Mouse (Mus musculus) adrenal gland, adult 2 months (tissue): Measurements from ENCODE around the gene Cdkn1c. TPM values are rescaled to one million over a fixed set of nuclear protein-coding genes. Genes with fewer than 3 reads are reported as not detected.

Source experiments
- DNase-seq: peaks from one replicate; pipeline ENCODE4 v3.0.0; 2021
- polyA plus RNA-seq: library from polyadenylated mRNA; depleted of rRNA; stranded (reverse); fragments of >200 nt; gene quantifications from 2 replicates; pipeline ENCODE4 v1.2.3, GENCODE M21; 2012
- total RNA-seq, 2 experiments: library from RNA; stranded (reverse); gene quantifications; 2 replicates each; pipeline ENCODE4 v1.2.3; 2021

Gene Cdkn1c
- total and polyA plus RNA-seq, 3 experiments, result 239 to 672 (median 597) TPM

GRCm38 (mm10) chr7:143473347-143474101, 12.7 kb upstream of the Cdkn1c start, which contains the start of gene Slc22a18:
Gene Slc22a18, plus strand, starts transcription at chr7:143473736.
- peak; percentile 31 for DNase-seq

DNA sequence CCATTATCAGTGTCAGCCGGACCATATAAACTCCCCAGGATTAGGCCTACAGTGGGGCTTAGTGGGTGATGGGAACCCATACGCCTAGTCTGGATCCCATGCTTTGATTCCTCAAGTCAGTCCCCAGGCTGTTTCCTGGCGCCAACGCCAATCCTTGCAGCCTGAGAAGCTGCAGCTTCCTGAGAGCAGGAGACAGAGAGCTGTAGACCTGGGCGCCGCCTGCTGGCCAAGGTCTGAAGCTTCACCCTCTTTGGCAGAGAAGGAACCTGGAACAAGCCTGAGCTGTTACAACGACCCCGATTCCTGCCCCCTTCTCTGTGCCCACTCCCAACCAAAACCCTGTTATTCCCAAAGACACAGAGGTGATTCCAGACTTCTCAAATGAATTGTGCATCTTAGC, 9.1 kb upstream of the Cdkn1c start:
- peak; percentile 73 for DNase-seq

- DNase-seq, result no peak
Measured at GRCm38 (mm10) chr7:143467714-143468113, 6.9 kb upstream of the Cdkn1c start.

GRCm38 (mm10) chr7:143466099-143466677, 5.3 kb upstream of the Cdkn1c start:
- DNase-seq, result peak; percentile 79

DNA sequence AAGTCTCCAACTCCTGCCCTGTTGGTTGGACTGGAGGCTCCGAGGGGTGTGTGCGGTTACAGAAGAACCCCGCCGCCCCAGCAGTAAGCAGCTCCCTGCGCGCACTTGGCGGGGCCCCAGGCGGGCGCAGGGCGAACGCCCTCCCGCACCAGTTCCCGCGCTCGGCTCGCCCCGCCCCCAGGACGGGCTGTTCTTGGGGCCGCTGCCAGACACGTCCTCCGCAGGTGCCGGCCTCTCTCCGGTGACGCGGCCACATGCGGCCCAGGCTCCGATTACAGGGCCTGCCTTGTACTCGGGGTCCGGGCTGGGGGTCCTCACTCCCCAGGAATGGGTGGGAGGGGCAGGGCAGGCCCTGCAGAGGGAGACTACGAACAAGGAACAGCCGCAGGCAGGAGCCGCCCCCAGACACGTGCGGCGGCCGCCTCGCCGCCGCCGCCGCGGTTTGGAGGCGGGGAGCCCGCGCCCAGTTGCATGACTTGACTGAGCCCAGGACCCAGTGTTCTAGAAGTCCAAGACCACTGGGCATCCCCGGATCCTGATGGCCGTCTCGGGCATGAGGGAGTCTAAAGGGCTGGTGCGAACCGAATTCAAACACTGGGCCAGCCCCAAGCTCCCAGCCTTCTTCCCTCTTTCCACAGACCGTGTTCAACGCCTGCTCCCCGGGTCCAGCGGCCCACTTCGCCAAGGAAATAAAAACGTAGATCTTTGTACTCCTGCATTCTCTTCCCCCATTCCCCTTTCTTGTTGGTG, 4.1 kb upstream of the Cdkn1c start:
- peak; percentile 77 for DNase-seq

- peak; percentile 81 for DNase-seq
Measured at GRCm38 (mm10) chr7:143463865-143464415, 3.1 kb upstream of the Cdkn1c start.

- no peak for DNase-seq
Measured at GRCm38 (mm10) chr7:143462516-143462915, 1.7 kb upstream of the Cdkn1c start.

GRCm38 (mm10) chr7:143461920-143462319, 1.1 kb upstream of the Cdkn1c start:
- peak; percentile 34 for DNase-seq

- no peak for DNase-seq
Measured at GRCm38 (mm10) chr7:143461294-143461870, 532 bp upstream of the Cdkn1c start.

- DNase-seq, result peak; percentile 43
Measured at GRCm38 (mm10) chr7:143460217-143460834, 524 bp downstream of the Cdkn1c start.

DNA sequence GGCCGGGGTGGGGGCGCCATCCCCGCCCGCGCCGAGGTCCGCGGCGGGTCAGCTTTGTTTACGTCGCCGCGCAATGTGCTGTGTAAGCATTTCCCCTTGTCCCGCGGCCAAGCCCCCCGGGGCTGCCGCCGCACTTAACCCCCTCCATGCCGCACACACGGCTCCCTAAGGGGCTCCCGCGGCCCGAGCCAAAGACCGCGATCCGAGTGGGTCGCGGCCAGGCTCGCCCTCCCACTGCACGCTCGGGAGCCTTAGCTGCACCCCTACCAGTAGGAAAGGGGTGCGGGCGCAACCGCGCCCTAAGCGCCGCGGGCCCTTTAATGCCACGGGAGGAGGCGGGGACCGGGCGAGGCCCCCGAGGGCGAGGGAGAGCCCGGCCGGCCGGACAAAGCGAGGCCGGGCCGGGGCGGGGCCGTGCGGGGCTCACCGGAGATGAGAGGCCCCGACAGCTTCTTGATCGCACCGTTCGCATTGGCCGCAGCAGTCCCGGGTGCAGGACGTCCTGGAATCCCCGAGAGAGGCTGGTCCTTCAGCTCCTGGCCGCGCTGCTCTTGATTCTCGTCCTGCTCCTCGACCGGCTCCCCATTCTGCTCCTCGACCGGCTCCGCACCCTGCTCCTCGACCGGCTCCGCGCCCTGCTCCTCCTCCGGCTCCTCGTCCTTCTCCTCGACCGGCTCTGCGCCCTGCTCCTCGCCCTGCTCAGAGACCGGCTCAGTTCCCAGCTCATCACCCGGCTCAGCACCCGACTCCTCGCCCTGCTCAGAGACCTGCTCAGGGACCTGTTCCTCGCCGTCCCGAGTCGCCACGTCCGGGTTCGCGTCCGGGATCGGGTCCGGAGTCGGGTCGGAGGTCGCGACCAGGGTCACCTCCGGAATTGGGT, 1.3 kb downstream of the Cdkn1c start:
- peak; percentile 71 for DNase-seq

DNA sequence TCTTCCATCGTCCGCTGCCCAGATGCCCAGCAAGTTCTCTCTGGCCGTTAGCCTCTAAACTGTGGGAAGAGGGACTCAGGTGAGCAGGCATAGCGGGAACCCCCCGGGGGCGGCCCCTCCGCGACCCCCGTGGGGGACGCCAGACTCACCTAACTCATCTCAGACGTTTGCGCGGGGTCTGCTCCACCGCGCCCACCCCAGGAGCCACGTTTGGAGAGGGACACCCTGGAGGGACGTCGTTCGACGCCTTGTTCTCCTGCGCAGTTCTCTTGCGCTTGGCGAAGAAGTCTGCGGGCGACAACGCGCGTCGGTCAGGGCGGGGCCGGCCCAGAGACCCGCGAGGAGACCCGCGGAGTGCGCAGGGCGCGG, 1.9 kb downstream of the Cdkn1c start:
- no peak for DNase-seq

- DNase-seq, result no peak
Measured at GRCm38 (mm10) chr7:143447130-143447529, 13.7 kb downstream of the Cdkn1c start.

GRCm38 (mm10) chr7:143445651-143446460, 15.0 kb downstream of the Cdkn1c start:
- peak; percentile 25 for DNase-seq

DNA sequence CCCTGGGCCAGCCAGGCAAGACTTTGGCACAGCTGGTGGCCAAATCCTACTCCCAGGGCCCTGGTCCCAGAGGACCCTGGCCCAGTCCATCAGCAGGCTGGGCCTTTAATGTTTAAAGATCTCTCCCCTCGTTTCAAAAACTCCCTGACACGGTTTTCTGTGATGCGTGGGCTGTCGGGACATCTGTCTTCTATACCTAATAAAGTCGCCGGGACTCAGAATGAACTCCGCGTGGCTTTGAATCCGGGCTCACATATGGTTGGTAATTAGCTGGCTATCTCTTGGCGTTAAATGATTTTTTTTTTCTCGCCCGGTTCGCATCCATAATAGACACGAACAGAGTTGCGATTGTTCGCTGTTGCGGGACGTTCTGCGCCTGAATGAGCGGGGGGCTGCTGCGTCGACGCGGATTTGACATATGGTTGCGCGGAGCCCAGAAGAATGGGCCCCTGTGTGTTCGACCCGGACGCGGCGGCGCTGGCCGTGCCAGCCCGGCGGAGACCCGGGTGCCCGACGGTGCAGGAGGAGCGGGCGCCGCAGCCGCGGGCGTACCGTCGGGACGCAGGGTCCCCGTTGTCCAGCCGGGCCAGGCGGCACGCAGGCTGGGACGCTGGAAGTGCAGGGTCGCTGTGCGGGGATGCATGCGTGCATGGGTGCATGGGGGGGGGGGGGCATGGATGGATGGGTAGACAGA, 15.7 kb downstream of the Cdkn1c start:
- no peak for DNase-seq

GRCm38 (mm10) chr7:143444580-143444954, 16.3 kb downstream of the Cdkn1c start:
- no peak for DNase-seq

DNA sequence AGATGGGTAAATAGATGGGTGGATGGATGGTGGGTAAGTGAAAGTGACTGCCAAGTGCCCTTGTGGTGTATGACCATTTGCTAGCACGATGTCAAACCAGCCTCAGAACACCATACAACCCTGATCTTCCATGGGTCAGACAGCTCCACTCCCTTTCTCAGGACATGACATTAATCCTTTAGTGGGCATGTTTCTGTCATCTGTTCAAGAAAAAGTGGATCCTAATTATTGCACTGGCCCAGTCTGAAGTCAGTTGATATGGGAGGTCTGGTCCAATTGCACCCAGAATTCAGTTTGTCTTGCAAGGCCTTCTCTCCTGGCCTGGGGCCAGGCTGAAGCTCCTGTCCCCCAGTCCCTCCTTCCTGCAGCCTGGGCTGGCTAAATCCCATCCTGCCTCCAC, 21.9 kb downstream of the Cdkn1c start:
- DNase-seq, result no peak

DNA sequence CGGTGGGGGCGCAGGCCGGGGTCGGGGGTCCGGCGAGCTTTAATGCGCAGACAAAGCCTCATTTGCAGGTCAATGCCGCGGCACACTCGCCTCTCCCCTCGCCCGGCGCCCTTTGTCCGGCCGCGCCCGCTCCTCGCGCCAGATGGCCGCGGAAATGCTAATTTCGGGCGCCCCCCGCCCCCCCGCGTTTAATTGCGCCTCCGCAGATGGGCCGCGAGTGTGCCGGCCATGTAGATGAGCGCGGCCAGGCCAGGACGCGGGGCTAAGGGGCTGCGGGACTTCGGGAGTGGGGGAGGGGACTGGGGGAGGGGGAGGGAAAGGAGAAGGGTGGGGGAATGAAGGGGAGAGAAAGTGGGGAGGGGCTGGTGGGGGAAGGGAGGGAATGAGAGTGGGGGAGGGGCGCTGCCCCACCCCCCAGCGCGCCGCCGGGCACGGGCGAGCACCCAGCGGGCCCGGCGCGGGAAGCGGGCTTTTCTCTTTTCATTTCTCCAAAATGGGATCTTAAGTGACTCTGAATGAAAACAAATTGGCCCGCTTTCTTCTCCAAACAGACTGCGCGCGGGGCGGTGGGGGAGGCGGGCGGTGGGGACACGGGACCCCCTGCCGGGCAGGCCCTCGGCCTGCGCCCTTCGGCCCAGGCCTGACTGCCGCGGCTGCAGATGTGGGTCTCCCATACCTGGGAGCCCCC, 22.8 kb downstream of the Cdkn1c start:
- no peak for DNase-seq
